Mouse (Mus musculus) small intestine, adult 2 months (tissue): ENCODE measurements around the gene Aplnr. TPM values are rescaled to one million over a fixed set of nuclear protein-coding genes. Genes with fewer than 3 reads are reported as not detected.

Experiments used
- H3K27ac ChIP-seq: fragments of 200-500 bp; 2 replicates; pipeline ENCODE4 v1.5.1; 2012; ENCODE audit warnings: low read depth, low read length, control low read depth, inconsistent platforms; ENCODE audit not compliant: insufficient read depth
- H3K27me3 ChIP-seq: fragments of 200-500 bp; 2 replicates; pipeline ENCODE4 v1.6.1; 2012; ENCODE audit warnings: mild to moderate bottlenecking, moderate library complexity, low read length, inconsistent platforms; ENCODE audit not compliant: control insufficient read depth, insufficient read depth
- H3K36me3 ChIP-seq: fragments of 200-500 bp; 2 replicates; pipeline ENCODE4 v1.6.1; 2012; ENCODE audit warnings: mild to moderate bottlenecking, low read length, control low read depth, inconsistent platforms; ENCODE audit not compliant: control insufficient read depth, insufficient read depth
- H3K4me1 ChIP-seq: fragments of 200-500 bp; 2 replicates; pipeline ENCODE4 v1.6.1; 2012; ENCODE audit warnings: low read length, inconsistent platforms, mixed read lengths; ENCODE audit not compliant: control insufficient read depth, insufficient read depth, insufficient read length
- H3K4me3 ChIP-seq: fragments of 200-500 bp; 2 replicates; pipeline ENCODE4 v1.5.1; 2012; ENCODE audit warnings: low read depth, mild to moderate bottlenecking, control low read depth, inconsistent platforms, low read length, moderate library complexity
- CTCF ChIP-seq: fragments of 200-500 bp; IDR thresholded peaks from 2 replicates; pipeline ENCODE4 v1.5.1; 2012; ENCODE audit warnings: low read depth, mild to moderate bottlenecking, control low read depth, inconsistent platforms, low read length, moderate library complexity, mixed read lengths; ENCODE audit not compliant: insufficient replicate concordance, insufficient read length; ENCODE audit errors: extremely low read depth
- POLR2A ChIP-seq: fragments of 200-500 bp; IDR thresholded peaks from 2 replicates; pipeline ENCODE4 v1.6.1; 2012; ENCODE audit warnings: low read depth, mild to moderate bottlenecking, control low read depth, inconsistent platforms, low read length, moderate library complexity
- WGBS: fragments of 180-500 bp; shearing (Covaris S2); methylation state at CpG from one replicate; pipeline ENCODE4 v1.1.7; 2018; 5-methylcytosine and 5-hydroxymethylcytosine counted together
- polyA plus RNA-seq: library from polyadenylated mRNA; depleted of rRNA; stranded (reverse); fragments of >200 nt; gene quantifications from 2 replicates; pipeline ENCODE4 v1.2.3, GENCODE M21; 2012; rRNA removed

Aplnr gene
- polyA plus RNA-seq, 1 experiment = 4.7 TPM

DNA sequence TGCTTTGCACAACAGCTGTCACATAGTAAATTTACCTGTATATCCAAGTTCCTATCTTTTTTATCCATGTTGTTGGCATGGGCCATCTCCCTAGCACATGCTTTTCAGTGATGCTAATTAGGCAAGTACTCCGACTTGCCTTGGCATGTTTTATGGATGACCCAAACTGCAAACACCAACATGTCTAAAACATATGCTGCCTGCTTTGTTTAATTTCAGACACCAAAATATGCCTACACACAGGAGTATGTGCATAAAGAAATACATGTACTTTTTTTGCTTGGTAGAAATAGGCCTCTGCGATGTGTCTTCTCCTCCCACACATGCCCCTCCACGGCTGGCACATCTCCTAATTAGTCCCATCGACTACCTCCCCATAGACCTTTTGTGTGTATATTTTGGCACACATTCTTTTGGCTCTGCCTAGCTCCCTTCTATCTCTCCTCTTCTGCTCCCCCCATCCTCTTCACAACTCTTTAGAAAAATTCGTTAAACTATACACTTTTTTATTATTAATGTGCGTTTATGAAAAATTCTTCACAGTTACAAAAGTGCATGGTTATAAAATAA lies 51.6 kb downstream of the Aplnr start:
- no peaks in the 10 kb centered on the region for H3K4me1 ChIP-seq
- WGBS = 84% methylated on average over 6 of the region's 6 CpGs
- TF ChIP-seq POLR2A (no peak), CTCF (no peak)

More for the DNA sequence above, 51.6 kb downstream of the Aplnr start:
- H3K36me3 ChIP-seq = no peaks in the 10 kb centered on the region
- no peak overlapping the region for H3K4me3 ChIP-seq
- no peak overlapping the region for H3K27ac ChIP-seq
- H3K27me3 ChIP-seq = no peaks in the 10 kb centered on the region

Other genes with a start within 250 kb of the Aplnr start
- gene Rtn4rl2, start 249.5 kb upstream of the Aplnr start, polyA plus RNA-seq = 4.8 and 11.8 TPM in 2 replicates
- gene Slc43a3, start 199.6 kb upstream of the Aplnr start, polyA plus RNA-seq = 14.4 and 31.1 TPM in 2 replicates
- 0.49 and 1.1 TPM in 2 replicates for gene Prg2, start 155.8 kb upstream of the Aplnr start, polyA plus RNA-seq
- not detected in 2 replicates for gene Prg3, start 148.0 kb upstream of the Aplnr start, polyA plus RNA-seq
- 27.0 and 47.2 TPM in 2 replicates for gene Ssrp1, start 99.0 kb upstream of the Aplnr start, polyA plus RNA-seq
- 0.16 and 0.17 TPM in 2 replicates for gene P2rx3, start 98.8 kb upstream of the Aplnr start, polyA plus RNA-seq
- 29.6 and 36.9 TPM in 2 replicates for gene Tnks1bp1, start 88.2 kb upstream of the Aplnr start, polyA plus RNA-seq
- gene Lrrc55, start 61.0 kb downstream of the Aplnr start, polyA plus RNA-seq = 0.84 and 1.5 TPM in 2 replicates
- gene Olfr987, start 203.1 kb downstream of the Aplnr start, polyA plus RNA-seq = not detected in 2 replicates
- not detected in 2 replicates for gene Olfr988, start 227.0 kb downstream of the Aplnr start, polyA plus RNA-seq